Mouse (Mus musculus) midbrain, embryonic 11.5 days (tissue): ENCODE results near the gene Cpne9. TPM values are rescaled to one million over a fixed set of nuclear protein-coding genes. Genes with fewer than 3 reads are reported as not detected.

Experiments used
- ATAC-seq: fragments of 200-750 bp; cut with Nextera tagmentation; 2 replicates; pipeline ENCODE4 v1.8.0; 2017; ENCODE audit warnings: moderate TSS enrichment, moderate library complexity; ENCODE audit not compliant: low FRiP score
- DNase-seq: peaks from one replicate; pipeline ENCODE4 v3.0.0; 2015; ENCODE audit warnings: low spot score; ENCODE audit errors: missing footprints
- H3K27ac ChIP-seq: fragments of 300-500 bp; sonication (generic); 2 replicates; pipeline ENCODE4 v1.5.1; 2014; ENCODE audit warnings: low read depth, low read length
- H3K27me3 ChIP-seq: fragments of 300-500 bp; sonication (generic); 2 replicates; pipeline ENCODE4 v1.6.1; 2014; ENCODE audit warnings: mild to moderate bottlenecking, low read length, moderate library complexity, mixed read lengths; ENCODE audit not compliant: control insufficient read depth, insufficient read depth
- H3K36me3 ChIP-seq: fragments of 300-500 bp; sonication (generic); 2 replicates; pipeline ENCODE4 v1.6.1; 2014; ENCODE audit warnings: mild to moderate bottlenecking, low read length, moderate library complexity, mixed read lengths; ENCODE audit not compliant: control insufficient read depth, insufficient read depth
- H3K4me1 ChIP-seq: fragments of 300-500 bp; sonication (generic); 2 replicates; pipeline ENCODE4 v1.6.1; 2014; ENCODE audit warnings: low read length; ENCODE audit not compliant: control insufficient read depth, insufficient read depth
- H3K4me2 ChIP-seq: fragments of 300-500 bp; sonication (generic); 2 replicates; pipeline ENCODE4 v1.6.1; 2014; ENCODE audit warnings: mild to moderate bottlenecking, moderate library complexity
- H3K4me3 ChIP-seq: fragments of 300-500 bp; sonication (generic); 2 replicates; pipeline ENCODE4 v1.5.1; 2014; ENCODE audit warnings: low read depth, low read length
- H3K9ac ChIP-seq: fragments of 300-500 bp; sonication (generic); 2 replicates; pipeline ENCODE4 v1.6.1; 2014; ENCODE audit warnings: low read length
- H3K9me3 ChIP-seq: fragments of 300-500 bp; sonication (generic); 2 replicates; pipeline ENCODE4 v1.6.1; 2016; ENCODE audit warnings: low read length; ENCODE audit not compliant: control insufficient read depth
- WGBS: fragments of 180-500 bp; shearing (Covaris S2); extraction: QIAGEN DNeasy Blood & Tissue Kit; methylation state at CpG from one replicate; pipeline ENCODE4 v1.1.7; 2014; 5-methylcytosine and 5-hydroxymethylcytosine counted together
- polyA plus RNA-seq: library from polyadenylated mRNA; unstranded; fragments of >200 nt; fragmentation: Nextera tagmentation; extraction: Ambion mirVana; gene quantifications from 2 replicates; pipeline ENCODE4 v1.2.1, GENCODE M21; 2014

The Cpne9 gene
- polyA plus RNA-seq, 1 experiment from 2014 or later = 0.08 TPM

GRCm38 (mm10) chr6:113343177-113344092, 61.3 kb downstream of the Cpne9 start, which contains the start of gene Camk1:
Gene Camk1, minus strand, starts transcription at chr6:113343984.
- Histone ChIP-seq H3K4me3 (peak within 1 kb of the TSS; percentile 55), H3K4me2 (peak within 1 kb of the TSS; percentile 82), H3K27me3 (no peaks in the 10 kb centered on the region), H3K9me3 (no peaks in the 10 kb centered on the region), H3K36me3 (no peaks in the 10 kb centered on the region), H3K9ac (peak within 1 kb of the TSS; percentile 87), H3K27ac (no peak within 1 kb of the TSS), H3K4me1 (peaks cover 6% of the 10 kb centered on the region)
- DNase-seq = peak; percentile 95
- peak; percentile 87 for ATAC-seq
- 14% methylated on average over 32 of the region's 32 CpGs for WGBS

GRCm38 (mm10) chr6:113344321-113344720, 62.2 kb downstream of the Cpne9 start:
- 62% methylated on average over 2 of the region's 2 CpGs for WGBS

GRCm38 (mm10) chr6:113346897-113347296, 64.8 kb downstream of the Cpne9 start:
- Histone ChIP-seq H3K36me3 (no peaks in the 10 kb centered on the region), H3K27me3 (no peaks in the 10 kb centered on the region), H3K4me1 (peaks cover 6% of the 10 kb centered on the region), H3K9me3 (no peaks in the 10 kb centered on the region), H3K4me2 (no peak overlapping the region), H3K4me3 (no peak overlapping the region), H3K27ac (no peak overlapping the region), H3K9ac (no peak overlapping the region)
- ATAC-seq (no peak), DNase-seq (no peak)
- WGBS = 76% methylated on average over 4 of the region's 4 CpGs

More at GRCm38 (mm10) chr6:113344321-113344720, 62.2 kb downstream of the Cpne9 start:
- Histone ChIP-seq H3K4me1 (peaks cover 6% of the 10 kb centered on the region), H3K4me2 (no peak overlapping the region; the same call in 1 of the 2 replicates), H3K27me3 (no peaks in the 10 kb centered on the region), H3K4me3 (no peak overlapping the region), H3K9me3 (no peaks in the 10 kb centered on the region), H3K9ac (no peak overlapping the region), H3K27ac (no peak overlapping the region), H3K36me3 (no peaks in the 10 kb centered on the region)
- ATAC-seq (no peak), DNase-seq (no peak)

GRCm38 (mm10) chr6:113350538-113350937, 68.4 kb downstream of the Cpne9 start:
- Histone ChIP-seq H3K27me3 (no peaks in the 10 kb centered on the region), H3K4me1 (no peaks in the 10 kb centered on the region), H3K4me2 (no peak overlapping the region), H3K27ac (no peak overlapping the region), H3K9me3 (no peaks in the 10 kb centered on the region), H3K36me3 (no peaks in the 10 kb centered on the region), H3K9ac (no peak overlapping the region), H3K4me3 (no peak overlapping the region)
- DNase-seq (no peak), ATAC-seq (no peak)

GRCm38 (mm10) chr6:113351161-113351560, 69.1 kb downstream of the Cpne9 start:
- DNase-seq (no peak), ATAC-seq (no peak)
- no peak overlapping the region for H3K27ac ChIP-seq
- H3K4me3 ChIP-seq = no peak overlapping the region
- no peak overlapping the region for H3K9ac ChIP-seq
- H3K4me2 ChIP-seq = no peak overlapping the region
- no peaks in the 10 kb centered on the region for H3K4me1 ChIP-seq
- no peaks in the 10 kb centered on the region for H3K36me3 ChIP-seq
- H3K27me3 ChIP-seq = no peaks in the 10 kb centered on the region
- 100% methylated on average over 1 of the region's 1 CpGs for WGBS
- no peaks in the 10 kb centered on the region for H3K9me3 ChIP-seq

- Histone ChIP-seq H3K4me1 (no peaks in the 10 kb centered on the region), H3K27ac (no peak overlapping the region), H3K27me3 (no peaks in the 10 kb centered on the region), H3K9me3 (no peaks in the 10 kb centered on the region), H3K9ac (no peak overlapping the region), H3K4me2 (no peak overlapping the region), H3K4me3 (no peak overlapping the region), H3K36me3 (no peaks in the 10 kb centered on the region)
- ATAC-seq (no peak), DNase-seq (no peak)
- WGBS = 63% methylated on average over 10 of the region's 10 CpGs
Observed at GRCm38 (mm10) chr6:113351653-113352052, 69.5 kb downstream of the Cpne9 start.

GRCm38 (mm10) chr6:113352820-113353219, 70.7 kb downstream of the Cpne9 start:
- DNase-seq = no peak
- no peaks in the 10 kb centered on the region for H3K9me3 ChIP-seq
- WGBS = 78% methylated on average over 3 of the region's 3 CpGs
- H3K27ac ChIP-seq = no peak overlapping the region
- no peaks in the 10 kb centered on the region for H3K36me3 ChIP-seq
- H3K27me3 ChIP-seq = no peaks in the 10 kb centered on the region
- no peak overlapping the region for H3K4me2 ChIP-seq
- H3K9ac ChIP-seq = no peak overlapping the region
- H3K4me1 ChIP-seq = no peaks in the 10 kb centered on the region
- H3K4me3 ChIP-seq = no peak overlapping the region
- no peak for ATAC-seq

- Histone ChIP-seq H3K27ac (no peak overlapping the region), H3K4me2 (no peak overlapping the region), H3K9ac (no peak overlapping the region), H3K4me3 (no peak overlapping the region), H3K27me3 (no peaks in the 10 kb centered on the region), H3K4me1 (no peaks in the 10 kb centered on the region), H3K36me3 (no peaks in the 10 kb centered on the region), H3K9me3 (no peaks in the 10 kb centered on the region)
- DNase-seq (no peak), ATAC-seq (no peak)
- WGBS = 77% methylated on average over 3 of the region's 3 CpGs
Observed at GRCm38 (mm10) chr6:113353696-113354095, 71.6 kb downstream of the Cpne9 start.
